Mouse (Mus musculus) E14TG2a.4 (cell line): Measurements from ENCODE around the gene Tm9sf2.

Source experiments
- CTCF ChIP-seq: conservative IDR thresholded peaks from 2 replicates; pipeline ENCODE4 v1.5.1; 2014; ENCODE audit warnings: low read length
- NANOG ChIP-seq: IDR thresholded peaks from 2 replicates; pipeline ENCODE4 v1.6.1; 2014; ENCODE audit warnings: borderline replicate concordance, low read length, mixed read lengths
- POU5F1 ChIP-seq: IDR thresholded peaks from 2 replicates; pipeline ENCODE4 v1.6.1; 2014; ENCODE audit warnings: low read length, borderline replicate concordance

- TF ChIP-seq CTCF: no peak
- TF ChIP-seq POU5F1: no peak
- TF ChIP-seq NANOG: no peak
Observed at GRCm38 (mm10) chr14:122116200-122116599, 9.4 kb downstream of the Tm9sf2 start.
